Mouse (Mus musculus) ES-Bruce4 (cell line): ENCODE measurements at regions not wholly inside any gene's neighbourhood (a gene's known extent, or its start where the extent isn't known, plus 50 kb on each side); places are given as distances from the start of the nearest gene placed in this dataset.

Experiments
- CTCF ChIP-seq: IDR thresholded peaks from one replicate; pipeline ENCODE4 v1.8.1; 2011; ENCODE audit warnings: low read depth, low read length
- EP300 ChIP-seq: IDR thresholded peaks from 2 replicates; pipeline ENCODE4 v1.6.1; 2011; ENCODE audit warnings: low read depth, low read length; ENCODE audit not compliant: insufficient read depth
- POLR2A ChIP-seq: IDR thresholded peaks from one replicate; pipeline ENCODE4 v1.8.1; 2011; ENCODE audit warnings: low read length; ENCODE audit not compliant: insufficient read depth

GRCm38 (mm10) chr7:136151301-136151930 lies 435.3 kb upstream of the Mki67 start:
- TF ChIP-seq EP300 = no peak
- no peak for TF ChIP-seq POLR2A
- TF ChIP-seq CTCF = no peak
